Mouse (Mus musculus): ENCODE data around the gene Pla2g16. TPM values are rescaled to one million over a fixed set of nuclear protein-coding genes. Genes with fewer than 3 reads are reported as not detected.

Pla2g16 gene
- polyA plus RNA-seq, 1 experiment from 2014 or later, result 60.1 TPM

DNA sequence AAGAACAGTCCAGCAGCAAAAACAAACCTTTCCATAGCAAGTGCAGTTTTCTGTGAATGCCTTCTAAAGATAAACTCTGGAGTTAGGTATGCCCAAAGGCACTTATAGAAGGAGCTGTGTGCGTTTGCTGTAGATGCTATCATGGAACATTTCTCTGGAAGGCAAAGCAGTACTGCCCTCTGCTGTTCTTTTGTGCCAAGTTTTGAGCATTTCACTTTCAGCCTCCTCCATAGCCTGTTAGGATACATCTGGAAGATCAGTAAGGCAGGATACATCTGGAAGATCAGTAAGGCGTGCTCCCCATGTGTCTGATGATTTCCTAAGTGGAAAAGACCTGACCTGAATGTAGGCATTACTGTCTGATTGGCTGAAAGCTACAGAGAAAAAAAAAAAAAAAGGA is 38.3 kb downstream of the Pla2g16 start:
- H3K4me3 ChIP-seq, result no peak overlapping the region
- H3K4me1 ChIP-seq, result peaks cover 17% of the 10 kb centered on the region
- H3K9ac ChIP-seq, result no peak overlapping the region
- WGBS, result 8% methylated on average over 2 of the region's 2 CpGs
- no peaks in the 10 kb centered on the region for H3K27me3 ChIP-seq (replicated peaks)
- H3K9me3 ChIP-seq, result no peaks in the 10 kb centered on the region
- H3K36me3 ChIP-seq, result no peaks in the 10 kb centered on the region
- no peak for ATAC-seq (ENCODE audit: extremely low read depth, insufficient number of reproducible peaks, low FRiP score, low TSS enrichment)
- no peak overlapping the region for H3K4me2 ChIP-seq
- H3K27ac ChIP-seq (replicated peaks), result no peak overlapping the region

DNA sequence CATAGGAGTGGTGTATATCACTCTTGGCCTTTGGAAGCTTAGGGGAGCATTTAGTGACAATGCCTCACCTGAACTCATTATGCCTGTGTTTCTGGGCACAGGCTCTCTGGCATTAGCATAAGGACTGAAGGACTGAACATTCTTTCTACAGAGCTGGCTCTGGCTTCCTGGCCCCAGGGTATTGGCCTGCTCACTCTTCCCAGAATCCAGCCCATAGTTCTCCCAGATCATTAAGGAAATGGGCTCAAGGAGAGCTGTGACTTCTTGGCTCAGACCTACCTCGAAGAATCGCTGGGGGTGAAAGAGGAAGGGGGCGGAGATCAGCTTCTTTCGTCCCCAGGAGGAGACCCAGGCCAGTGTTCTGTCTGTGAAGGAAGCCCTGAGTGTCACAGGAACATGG is 41.2 kb downstream of the Pla2g16 start:
- no peak overlapping the region for H3K9ac ChIP-seq
- WGBS, result 55% methylated on average over 4 of the region's 4 CpGs
- no peaks in the 10 kb centered on the region for H3K36me3 ChIP-seq
- no peaks in the 10 kb centered on the region for H3K9me3 ChIP-seq
- ATAC-seq (ENCODE audit: extremely low read depth, insufficient number of reproducible peaks, low FRiP score, low TSS enrichment), result no peak
- no peak overlapping the region for H3K27ac ChIP-seq (replicated peaks)
- peaks cover under 1% of the 10 kb centered on the region; the same call in 1 of the 2 replicates for H3K27me3 ChIP-seq (replicated peaks)
- H3K4me2 ChIP-seq, result no peak overlapping the region
- H3K4me3 ChIP-seq, result no peak overlapping the region
- no peaks in the 10 kb centered on the region for H3K4me1 ChIP-seq

DNA sequence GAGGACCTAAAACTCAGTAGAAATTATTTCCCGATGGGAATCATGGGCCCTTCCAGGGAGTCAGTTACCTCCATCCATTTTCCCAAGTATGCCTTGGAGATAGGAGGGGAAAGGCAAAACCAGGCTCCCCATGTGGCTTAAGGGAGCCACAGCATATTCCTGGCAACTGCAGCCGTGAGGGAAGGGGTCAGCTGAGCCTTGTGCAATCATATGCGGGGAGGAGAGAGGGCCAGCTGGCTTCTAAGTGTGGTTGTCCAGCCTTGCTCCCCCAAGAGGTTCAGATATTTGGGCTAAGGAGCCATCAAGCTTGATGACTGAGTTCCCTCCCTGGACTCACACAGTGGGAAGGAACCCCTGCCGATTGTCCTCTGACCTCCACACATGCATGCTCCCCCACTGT is 44.3 kb downstream of the Pla2g16 start:
- H3K27ac ChIP-seq (replicated peaks), result no peak overlapping the region
- no peaks in the 10 kb centered on the region for H3K36me3 ChIP-seq
- peaks cover 3% of the 10 kb centered on the region; the same call in 1 of the 2 replicates for H3K27me3 ChIP-seq (replicated peaks)
- H3K9me3 ChIP-seq, result no peaks in the 10 kb centered on the region
- peaks cover 10% of the 10 kb centered on the region for H3K4me1 ChIP-seq
- 75% methylated on average over 4 of the region's 4 CpGs for WGBS
- H3K4me2 ChIP-seq, result no peak overlapping the region
- H3K9ac ChIP-seq, result no peak overlapping the region
- H3K4me3 ChIP-seq, result no peak overlapping the region
- no peak for ATAC-seq (ENCODE audit: extremely low read depth, insufficient number of reproducible peaks, low FRiP score, low TSS enrichment)

DNA sequence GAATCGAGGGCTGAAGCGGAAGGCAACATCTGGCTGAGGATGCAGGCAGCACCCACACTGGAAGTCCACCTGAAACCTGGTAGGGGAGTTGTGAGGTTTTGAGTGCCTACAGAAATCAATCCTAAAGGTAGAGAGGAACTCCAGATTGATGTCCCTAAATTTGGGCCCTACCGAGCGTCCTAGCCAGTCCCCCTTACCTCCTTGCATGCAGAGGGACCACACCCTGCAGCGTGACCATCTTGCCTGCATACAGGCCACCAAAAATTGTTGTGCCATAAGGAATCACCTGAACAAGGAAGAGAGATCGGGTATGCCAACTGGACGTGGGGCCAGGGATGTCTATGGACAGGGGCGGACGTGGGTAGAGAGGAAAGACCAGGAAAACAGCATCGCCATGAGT is 46.8 kb downstream of the Pla2g16 start:
- Histone ChIP-seq H3K4me1 (peaks cover 23% of the 10 kb centered on the region), H3K27ac (replicated peaks) (no peak overlapping the region), H3K4me2 (no peak overlapping the region), H3K27me3 (replicated peaks) (peaks cover 10% of the 10 kb centered on the region; the same call in 1 of the 2 replicates), H3K4me3 (no peak overlapping the region), H3K9ac (no peak overlapping the region), H3K36me3 (no peaks in the 10 kb centered on the region), H3K9me3 (no peaks in the 10 kb centered on the region)
- 85% methylated on average over 10 of the region's 10 CpGs for WGBS
- ATAC-seq (ENCODE audit: extremely low read depth, insufficient number of reproducible peaks, low FRiP score, low TSS enrichment), result no peak

DNA sequence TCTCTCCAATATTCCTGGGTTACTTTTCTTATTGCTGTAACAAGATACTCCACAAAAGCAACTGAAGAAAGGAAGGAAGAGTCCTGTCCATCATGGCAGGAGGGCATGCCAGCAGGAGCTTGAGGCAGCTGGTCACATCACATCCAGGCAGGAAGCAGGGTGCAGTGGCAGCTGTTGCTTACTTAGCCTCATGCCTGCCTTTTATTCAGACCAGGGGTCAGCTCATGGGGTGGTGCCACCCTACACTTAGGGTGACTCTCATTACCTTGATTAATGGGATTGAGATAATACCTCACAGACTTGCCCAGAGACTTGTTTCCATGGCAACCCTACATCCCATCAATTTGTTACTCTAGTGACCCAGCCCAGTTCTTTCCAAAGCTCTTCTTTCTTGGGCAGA is 47.8 kb downstream of the Pla2g16 start:
- Histone ChIP-seq H3K4me2 (no peak overlapping the region), H3K27ac (replicated peaks) (no peak overlapping the region), H3K9me3 (no peaks in the 10 kb centered on the region), H3K36me3 (no peaks in the 10 kb centered on the region), H3K9ac (no peak overlapping the region), H3K27me3 (replicated peaks) (peaks cover 13% of the 10 kb centered on the region; the same call in 1 of the 2 replicates), H3K4me3 (no peak overlapping the region), H3K4me1 (peaks cover 23% of the 10 kb centered on the region)
- no peak for ATAC-seq (ENCODE audit: extremely low read depth, insufficient number of reproducible peaks, low FRiP score, low TSS enrichment)

DNA sequence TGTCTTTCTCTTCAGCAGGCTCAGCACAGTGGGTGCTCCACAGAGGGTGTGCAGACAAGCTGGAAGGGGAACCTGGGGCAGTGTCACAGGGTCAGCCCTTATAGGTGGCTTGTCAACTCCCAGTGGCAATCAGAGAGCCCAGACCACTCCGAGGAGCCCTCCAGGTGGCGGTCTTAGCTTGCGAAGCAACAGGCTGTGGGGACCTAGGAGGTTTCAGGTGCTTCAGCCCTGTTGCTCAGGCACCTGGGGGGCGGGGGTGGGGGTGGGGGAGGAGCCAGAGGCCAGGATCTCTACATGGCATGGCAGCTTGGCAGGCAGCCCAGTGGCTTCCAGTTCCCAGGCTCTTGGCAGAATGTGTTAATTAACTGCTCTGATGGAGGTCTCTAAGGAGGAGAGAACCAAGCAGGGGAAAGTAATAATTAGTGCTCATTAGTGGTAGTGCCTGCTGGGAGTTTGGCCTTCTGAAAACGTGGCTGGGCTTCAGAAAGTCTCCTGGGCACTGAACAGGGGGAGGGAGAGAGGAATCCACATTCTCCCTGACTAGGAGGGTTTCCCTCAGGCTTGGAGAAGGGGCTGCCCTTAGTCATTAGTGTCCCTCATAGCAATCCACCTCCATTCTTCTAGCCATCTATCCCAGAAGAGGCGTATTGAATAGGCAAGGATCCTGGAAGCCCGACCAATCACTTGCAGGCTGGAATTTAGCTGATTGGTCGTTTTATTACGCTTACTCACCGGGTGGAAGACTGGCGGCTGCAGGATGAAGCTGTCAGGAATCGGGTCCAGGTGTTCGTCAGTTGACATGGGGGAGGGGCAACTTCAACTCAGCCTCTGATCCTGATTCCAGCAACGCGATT is 48.9 kb downstream of the Pla2g16 start:
- Histone ChIP-seq H3K27me3 (replicated peaks) (peaks cover 23% of the 10 kb centered on the region), H3K36me3 (no peaks in the 10 kb centered on the region), H3K4me3 (peak overlapping the region; percentile 41), H3K9ac (peak overlapping the region; percentile 64), H3K27ac (replicated peaks) (no peak overlapping the region), H3K4me1 (peaks cover 23% of the 10 kb centered on the region), H3K9me3 (no peaks in the 10 kb centered on the region), H3K4me2 (peak overlapping the region; percentile 74)
- ATAC-seq (ENCODE audit: extremely low read depth, insufficient number of reproducible peaks, low FRiP score, low TSS enrichment), result no peak; the same call in 1 of the 2 replicates
- WGBS, result 3% methylated on average over 15 of the region's 15 CpGs

DNA sequence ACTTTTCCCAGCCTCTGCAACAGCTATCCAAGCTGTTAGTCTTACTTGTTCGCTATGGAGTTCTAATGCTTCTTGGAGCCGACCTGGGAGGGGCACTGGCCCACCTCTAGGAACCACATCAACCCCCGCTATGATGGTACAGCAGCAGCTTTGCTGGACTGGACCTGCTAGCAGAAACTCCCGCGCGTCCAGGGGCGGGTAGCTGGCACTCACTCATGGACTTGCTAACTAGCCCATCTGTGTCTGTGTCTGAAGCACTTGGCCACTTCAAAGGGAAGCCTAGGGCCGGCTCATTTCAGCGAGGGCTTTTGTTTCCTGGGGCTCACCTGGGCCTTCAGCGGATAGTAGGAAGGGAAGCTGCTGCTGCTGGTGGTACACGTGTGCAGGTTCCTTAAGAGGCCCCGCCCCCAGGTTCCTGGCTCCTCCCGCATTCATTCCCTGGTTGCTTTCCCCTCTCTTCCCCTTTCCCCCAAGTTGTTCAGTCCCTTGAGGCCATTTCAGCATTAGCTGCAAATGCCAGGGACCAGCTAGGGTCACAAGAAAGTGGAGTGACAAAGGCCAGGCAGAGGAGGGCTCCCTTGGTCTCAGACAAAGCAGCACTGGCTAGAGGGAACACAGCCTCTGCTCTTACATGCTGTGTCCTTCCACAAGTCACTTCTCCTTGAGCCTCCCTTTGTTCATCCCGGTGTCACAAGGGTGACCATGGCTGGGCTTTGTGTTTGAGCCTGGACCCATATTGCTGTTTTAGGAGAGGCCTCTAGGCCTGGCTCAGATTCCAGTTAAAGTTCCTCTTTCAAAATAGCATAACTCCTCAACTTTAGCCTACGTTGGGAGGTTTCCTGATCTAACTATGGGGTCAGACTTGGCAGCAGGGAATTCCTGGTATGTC is 49.8 kb downstream of the Pla2g16 start, which contains the start of gene Lgals12:
Lgals12 (minus strand) TSS at position 393 of the 889 bp plus-strand sequence.
- Histone ChIP-seq H3K9ac (peak within 1 kb of the TSS; percentile 64), H3K9me3 (no peaks in the 10 kb centered on the region), H3K27ac (replicated peaks) (peak within 1 kb of the TSS; percentile 1; the same call in 1 of the 2 replicates), H3K4me2 (peak within 1 kb of the TSS; percentile 74), H3K36me3 (no peaks in the 10 kb centered on the region), H3K4me3 (peak within 1 kb of the TSS; percentile 41), H3K27me3 (replicated peaks) (peaks cover 32% of the 10 kb centered on the region), H3K4me1 (peaks cover 27% of the 10 kb centered on the region)
- WGBS, result 6% methylated on average over 15 of the region's 15 CpGs
- ATAC-seq (ENCODE audit: extremely low read depth, insufficient number of reproducible peaks, low FRiP score, low TSS enrichment), result no peak

DNA sequence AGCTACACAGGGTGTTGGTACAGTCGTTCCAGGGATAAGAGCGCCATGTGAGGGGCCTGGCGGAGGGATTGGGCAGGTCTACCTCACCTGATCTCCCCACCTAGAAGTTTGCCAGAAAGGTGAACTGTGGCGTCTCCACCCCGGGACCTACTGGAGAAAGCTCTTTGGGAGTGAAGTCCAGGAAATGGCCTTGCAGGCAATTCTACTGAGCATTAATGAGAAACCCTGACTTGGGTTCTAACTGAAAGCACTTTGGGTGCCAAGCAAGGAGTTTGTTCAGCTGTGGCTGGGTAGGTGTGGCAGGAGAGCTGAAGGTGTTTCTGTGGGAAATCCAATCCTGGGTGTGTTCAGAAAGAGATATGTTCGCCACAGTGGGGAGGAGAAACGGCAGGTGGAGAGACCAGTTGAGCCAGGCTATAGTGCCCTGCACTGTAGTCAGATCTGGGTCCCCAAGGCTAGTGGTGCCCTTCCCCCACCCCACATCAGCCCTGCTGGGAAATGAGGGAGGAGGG is 50.5 kb downstream of the Pla2g16 start:
- Histone ChIP-seq H3K27ac (replicated peaks) (no peak overlapping the region; the same call in 1 of the 2 replicates), H3K9me3 (no peaks in the 10 kb centered on the region), H3K4me1 (peaks cover 33% of the 10 kb centered on the region), H3K9ac (no peak overlapping the region), H3K4me2 (0 out of 2 replicates have a peak overlapping the region, but pooled peaks have one; percentile 74), H3K4me3 (no peak overlapping the region), H3K36me3 (no peaks in the 10 kb centered on the region), H3K27me3 (replicated peaks) (peaks cover 39% of the 10 kb centered on the region)
- ATAC-seq (ENCODE audit: extremely low read depth, insufficient number of reproducible peaks, low FRiP score, low TSS enrichment), result no peak
- 63% methylated on average over 7 of the region's 7 CpGs for WGBS

DNA sequence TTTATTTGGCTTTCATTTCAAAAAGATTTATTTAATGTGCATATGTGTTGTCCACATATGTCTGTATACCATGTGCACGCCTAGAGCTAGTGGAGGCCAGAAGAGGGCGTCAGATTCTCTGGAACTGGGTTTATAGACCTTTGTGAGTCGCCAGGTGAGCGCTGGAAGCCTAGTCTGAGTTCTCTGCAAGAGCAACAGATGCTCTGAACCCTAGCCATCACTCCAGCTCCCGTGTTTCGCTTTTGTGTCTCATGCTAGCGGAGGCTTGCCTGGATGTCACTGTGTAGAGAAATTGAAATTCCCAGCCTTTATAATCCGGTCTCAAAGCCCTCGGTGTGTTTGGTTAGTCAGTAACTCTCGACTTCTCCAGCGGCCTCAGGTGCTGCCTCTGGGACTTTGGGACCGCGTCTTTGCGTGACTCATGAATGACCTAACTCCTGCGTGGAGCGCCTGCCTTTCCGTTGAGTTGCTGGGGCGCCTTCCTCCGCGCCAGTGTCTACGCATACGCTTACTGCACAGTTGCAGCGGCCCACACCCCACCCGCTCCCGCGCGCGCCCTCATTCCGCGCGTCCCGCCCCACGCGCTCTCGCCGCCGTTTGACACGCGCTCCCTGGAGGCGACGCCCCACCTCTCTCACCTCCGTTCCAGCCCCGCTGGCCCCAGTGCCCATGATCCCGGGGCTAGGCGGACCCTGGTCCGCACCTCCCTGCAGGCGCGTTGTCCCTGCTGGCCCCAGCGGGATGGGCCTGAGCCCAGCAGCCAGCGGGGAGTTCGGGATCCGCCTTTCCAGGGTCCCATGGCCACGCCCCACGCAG is 54.9 kb downstream of the Pla2g16 start, which contains the start of gene Hrasls5:
Hrasls5 (plus strand) TSS at position 600 of the 816 bp plus-strand sequence.
- Histone ChIP-seq H3K9ac (peak within 1 kb of the TSS; percentile 73), H3K4me2 (peak within 1 kb of the TSS; percentile 78), H3K4me3 (peak within 1 kb of the TSS; percentile 55), H3K27ac (replicated peaks) (no peak within 1 kb of the TSS), H3K9me3 (no peaks in the 10 kb centered on the region), H3K36me3 (no peaks in the 10 kb centered on the region), H3K27me3 (replicated peaks) (peaks cover 52% of the 10 kb centered on the region), H3K4me1 (peaks cover 18% of the 10 kb centered on the region)
- ATAC-seq (ENCODE audit: extremely low read depth, insufficient number of reproducible peaks, low FRiP score, low TSS enrichment), result no peak
- 3% methylated on average over 54 of the region's 54 CpGs for WGBS

DNA sequence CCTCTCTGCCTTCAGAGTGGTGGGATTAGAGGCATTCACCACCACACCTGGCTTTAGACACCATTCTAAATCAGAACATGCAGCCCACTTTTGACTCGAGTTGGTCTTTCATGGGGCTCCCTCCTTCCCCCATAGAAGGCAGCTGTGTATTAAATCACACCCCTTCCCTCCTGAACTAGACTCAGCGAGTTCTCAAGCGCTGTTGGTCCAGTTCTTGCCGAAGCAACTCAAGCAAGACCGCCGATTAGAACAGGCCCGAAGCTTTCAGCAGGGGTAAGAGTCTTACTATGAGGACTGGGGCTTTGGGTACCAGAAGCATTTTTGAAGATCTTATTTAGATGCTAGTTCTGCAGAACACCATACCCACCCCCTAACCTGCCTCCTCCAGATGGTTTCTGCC is 55.9 kb downstream of the Pla2g16 start:
- no peaks in the 10 kb centered on the region for H3K36me3 ChIP-seq
- no peak for ATAC-seq (ENCODE audit: extremely low read depth, insufficient number of reproducible peaks, low FRiP score, low TSS enrichment)
- H3K27me3 ChIP-seq (replicated peaks), result peaks cover 44% of the 10 kb centered on the region
- WGBS, result 78% methylated on average over 7 of the region's 7 CpGs
- no peak overlapping the region for H3K4me3 ChIP-seq
- no peaks in the 10 kb centered on the region for H3K9me3 ChIP-seq
- peaks cover 11% of the 10 kb centered on the region; the same call in 1 of the 2 replicates for H3K4me1 ChIP-seq
- no peak overlapping the region for H3K4me2 ChIP-seq
- H3K9ac ChIP-seq, result no peak overlapping the region
- H3K27ac ChIP-seq (replicated peaks), result no peak overlapping the region

Data from heart, embryonic 13.5 days (tissue).